In the genomic region with DNA sequence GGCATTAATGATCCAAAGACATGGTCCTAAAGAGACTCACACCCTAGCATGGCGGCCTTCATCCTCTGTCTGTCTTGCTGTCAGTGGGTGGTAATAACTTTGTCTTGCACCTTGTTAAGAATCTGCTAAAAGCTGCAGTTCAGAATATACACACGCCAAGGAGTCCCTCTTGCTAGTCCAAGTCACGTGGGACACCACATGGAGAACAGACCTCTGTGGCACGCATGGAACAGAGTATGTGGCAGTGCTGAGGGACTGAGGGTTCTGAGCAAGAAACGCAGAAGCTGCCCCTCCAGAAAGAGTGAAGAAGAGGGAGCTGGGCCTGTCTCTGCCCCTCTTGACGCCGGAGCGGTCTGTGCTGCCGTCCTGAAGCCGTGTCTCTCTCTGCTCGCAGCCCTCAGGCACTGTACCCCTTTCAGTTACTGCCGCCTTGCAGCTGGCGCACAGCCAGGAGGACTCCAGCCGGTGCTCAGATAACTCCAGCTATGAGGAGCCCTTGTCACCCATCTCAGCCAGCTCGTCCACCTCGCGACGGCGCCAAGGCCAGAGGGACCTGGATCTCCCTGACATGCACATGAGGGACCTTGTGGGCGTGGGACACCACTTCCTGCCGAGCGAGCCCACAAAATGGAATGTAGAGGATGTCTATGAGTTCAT, we compare ENCODE assay signal across 10 mouse cellular contexts. TPM values are rescaled to one million over a fixed set of nuclear protein-coding genes. Genes with fewer than 3 reads are reported as not detected.
A peak's percentile ranks its signal among the peaks of the same experiment; 100 is the strongest.
DNase-seq lines count a peak whose midpoint lies in the region; ATAC-seq lines count a peak whose summit lies in the region.
"Had no signal": no experiment of that assay in that cellular context is flagged by ENCODE, and none has a peak within 500 bp of the region (broad histone marks: within the 10 kb centered on the region; RNA-seq: fewer than 3 reads in every experiment).

No protein-coding gene starts in this region.

- no peak overlapping the region for H3K4me3 ChIP-seq in forebrain, embryonic 16.5 days (replicated peaks; ENCODE audit: low read length)
- H3K4me3 ChIP-seq in forebrain, embryonic 12.5 days (replicated peaks) = no peak overlapping the region
- H3K4me3 ChIP-seq in kidney, embryonic 15.5 days (replicated peaks) = no peak overlapping the region

- peak; percentile 29; the same call in 1 of the 2 replicates for ATAC-seq in forebrain, embryonic 16.5 days
- ATAC-seq in forebrain, embryonic 12.5 days (ENCODE audit: low FRiP score) = no peak
- no peak for ATAC-seq in kidney, embryonic 15.5 days (replicated peaks; ENCODE audit: low FRiP score)

- H3K27ac ChIP-seq in forebrain, embryonic 16.5 days (ENCODE audit: low read length) = 0 out of 2 replicates have a peak overlapping the region, but pooled peaks have one; percentile 16
- H3K27ac ChIP-seq in forebrain, embryonic 12.5 days = no peak overlapping the region
- H3K27ac ChIP-seq in kidney, embryonic 15.5 days = no peak overlapping the region

- no peaks in the 10 kb centered on the region for H3K9me3 ChIP-seq in forebrain, embryonic 16.5 days (ENCODE audit: control insufficient read depth, low read length)
- H3K9me3 ChIP-seq in forebrain, embryonic 12.5 days = no peaks in the 10 kb centered on the region
- no peaks in the 10 kb centered on the region for H3K9me3 ChIP-seq in kidney, embryonic 15.5 days (replicated peaks)

- no peaks in the 10 kb centered on the region for H3K27me3 ChIP-seq in forebrain, embryonic 16.5 days (replicated peaks; ENCODE audit: control insufficient read depth, insufficient read depth, low read length)
- H3K27me3 ChIP-seq in forebrain, embryonic 12.5 days = no peaks in the 10 kb centered on the region
- no peaks in the 10 kb centered on the region for H3K27me3 ChIP-seq in kidney, embryonic 15.5 days

- peak; percentile 59 for DNase-seq in kidney, postnatal 10 days
- DNase-seq in MN1 (ENCODE audit: low spot score) = peak; percentile 50
- DNase-seq in cerebellum, postnatal 14 days = peak; percentile 57 to 62
- no peak for DNase-seq in natural killer cell, adult 2 months (ENCODE audit: low spot score in 2 of 2)
- DNase-seq in kidney, adult 11 months = no peak
- DNase-seq: gastrocnemius, postnatal 14 days; lung, adult 18-20 months had no signal

- peaks cover 10% of the 10 kb centered on the region for H3K4me1 ChIP-seq in forebrain, embryonic 16.5 days (replicated peaks; ENCODE audit: control insufficient read depth, insufficient read depth, low read length)
- peaks cover 7% of the 10 kb centered on the region for H3K4me1 ChIP-seq in forebrain, embryonic 12.5 days
- H3K4me1 ChIP-seq in kidney, embryonic 15.5 days = peaks cover 3% of the 10 kb centered on the region; the same call in 1 of the 2 replicates

- peaks cover 66% of the 10 kb centered on the region for H3K36me3 ChIP-seq in forebrain, embryonic 16.5 days (ENCODE audit: control insufficient read depth, insufficient read depth)
- H3K36me3 ChIP-seq in forebrain, embryonic 12.5 days (replicated peaks) = peaks cover 100% of the 10 kb centered on the region
- peaks cover 99% of the 10 kb centered on the region for H3K36me3 ChIP-seq in kidney, embryonic 15.5 days

- no peak overlapping the region for H3K9ac ChIP-seq in forebrain, embryonic 16.5 days (replicated peaks; ENCODE audit: low read depth, low read length)
- H3K9ac ChIP-seq in forebrain, embryonic 12.5 days = no peak overlapping the region
- H3K9ac ChIP-seq in kidney, embryonic 15.5 days = no peak overlapping the region

- 59% methylated on average over 22 of the region's 22 CpGs for WGBS in forebrain, embryonic 16.5 days
- WGBS in forebrain, embryonic 12.5 days = 91% methylated on average over 22 of the region's 22 CpGs
- WGBS in kidney, embryonic 15.5 days = 85% methylated on average over 22 of the region's 22 CpGs

- no peak overlapping the region for H3K4me2 ChIP-seq in forebrain, embryonic 16.5 days (ENCODE audit: low read length)
- H3K4me2 ChIP-seq in forebrain, embryonic 12.5 days = no peak overlapping the region
- H3K4me2 ChIP-seq in kidney, embryonic 15.5 days = no peak overlapping the region

RNA-seq across cellular contexts. Expression of gene A3galt2, which starts 7.4 kb away (rescaled TPM):
- polyA plus RNA-seq in forebrain, embryonic 16.5 days (2015; fragmentation: Nextera tagmentation; extraction: Ambion mirVana) = 0.43 and 0.63 TPM in 2 replicates
- 0.38 and 0.57 TPM in 2 replicates for polyA plus RNA-seq in forebrain, embryonic 12.5 days (2016; fragmentation: Nextera tagmentation; extraction: Ambion mirVana)
- 0.22 and 0.28 TPM in 2 replicates for polyA plus RNA-seq in kidney, embryonic 15.5 days (2015; fragmentation: Nextera tagmentation; extraction: Ambion mirVana)

RNA-seq across cellular contexts. Expression of gene Zfp362, which starts 58.1 kb away (rescaled TPM):
- polyA plus RNA-seq in forebrain, embryonic 16.5 days (2015; fragmentation: Nextera tagmentation; extraction: Ambion mirVana) = 45.2 and 47.6 TPM in 2 replicates
- polyA plus RNA-seq in forebrain, embryonic 12.5 days (2016; fragmentation: Nextera tagmentation; extraction: Ambion mirVana) = 41.9 and 43.7 TPM in 2 replicates
- polyA plus RNA-seq in kidney, embryonic 15.5 days (2015; fragmentation: Nextera tagmentation; extraction: Ambion mirVana) = 37.5 and 43.8 TPM in 2 replicates

Comparison
In these comparisons a context has a peak if more than half of its experiments do, and no peak if none do; other contexts are left out.
1. DNase-seq: peak in kidney, postnatal 10 days (single experiment), MN1 (single experiment) and cerebellum, postnatal 14 days (2 of 2); none in natural killer cell, adult 2 months (0 of 2) and kidney, adult 11 months (single experiment).